Mouse (Mus musculus): ENCODE data around the gene Jup.
"Not testable (repeated sequence)": the region's sequence is repeated elsewhere in the genome, so short reads cannot be mapped to it uniquely, and the experiment has no call there.

The Jup gene

GRCm38 (mm10) chr11:100387589-100388375, 9.8 kb downstream of the Jup start:
- peak; percentile 75 to 91 for DNase-seq

GRCm38 (mm10) chr11:100387111-100387510, 10.5 kb downstream of the Jup start:
- DNase-seq, result no peak

GRCm38 (mm10) chr11:100386586-100386985, 11.0 kb downstream of the Jup start:
- DNase-seq, result peak; percentile 67 to 81

- DNase-seq, result no peak
Observed at GRCm38 (mm10) chr11:100385016-100385415, 12.5 kb downstream of the Jup start.

GRCm38 (mm10) chr11:100382682-100383081, 14.9 kb downstream of the Jup start:
- DNase-seq, result no peak

- no peak for DNase-seq
Observed at GRCm38 (mm10) chr11:100379311-100379710, 18.3 kb downstream of the Jup start.

- DNase-seq, result no peak
Observed at GRCm38 (mm10) chr11:100378446-100378845, 19.1 kb downstream of the Jup start.

GRCm38 (mm10) chr11:100377989-100378388, 19.6 kb downstream of the Jup start:
- no peak for DNase-seq

GRCm38 (mm10) chr11:100376746-100377389, 20.7 kb downstream of the Jup start:
- DNase-seq, result no peak

GRCm38 (mm10) chr11:100376005-100376404, 21.6 kb downstream of the Jup start:
- no peak for DNase-seq

GRCm38 (mm10) chr11:100375127-100375526, 22.4 kb downstream of the Jup start:
- DNase-seq, result no peak

GRCm38 (mm10) chr11:100371981-100372558, 25.5 kb downstream of the Jup start:
- no peak for DNase-seq

- DNase-seq, result no peak
Observed at GRCm38 (mm10) chr11:100369822-100370221, 27.7 kb downstream of the Jup start.

GRCm38 (mm10) chr11:100369145-100369544, 28.4 kb downstream of the Jup start:
- DNase-seq, result no peak

GRCm38 (mm10) chr11:100362979-100363562, 34.5 kb downstream of the Jup start:
- peak; percentile 79 to 87 for DNase-seq

- DNase-seq, result peak in 1 of 2 experiments; percentile 84
Observed at GRCm38 (mm10) chr11:100362209-100362978, 35.2 kb downstream of the Jup start.

GRCm38 (mm10) chr11:100361059-100361458, 36.5 kb downstream of the Jup start:
- not testable (repeated sequence) for DNase-seq

- DNase-seq, result no peak
Observed at GRCm38 (mm10) chr11:100360175-100360574, 37.4 kb downstream of the Jup start.

GRCm38 (mm10) chr11:100357408-100357807, 40.2 kb downstream of the Jup start:
- no peak for DNase-seq

- no peak for DNase-seq
Observed at GRCm38 (mm10) chr11:100356819-100357211, 40.7 kb downstream of the Jup start.

- DNase-seq, result peak; percentile 72 to 74
Observed at GRCm38 (mm10) chr11:100355972-100356818, 41.4 kb downstream of the Jup start, which contains the start of gene Hap1. Gene Hap1 (minus strand): TSS chr11:100356128.
